Mouse (Mus musculus) liver, embryonic 11.5 days (tissue): ENCODE results near the gene Scgb2a2. TPM values are rescaled to one million over a fixed set of nuclear protein-coding genes. Genes with fewer than 3 reads are reported as not detected.
"Not testable (repeated sequence)": the region's sequence is repeated elsewhere in the genome, so short reads cannot be mapped to it uniquely, and the experiment has no call there.

ENCODE experiments used
- ATAC-seq: fragments of 200-750 bp; cut with Nextera tagmentation; replicated peaks from 2 replicates; pipeline ENCODE4 v1.8.0; 2017; ENCODE audit warnings: moderate number of reproducible peaks, mild to moderate bottlenecking, moderate TSS enrichment, moderate library complexity; ENCODE audit not compliant: low FRiP score
- DNase-seq: peaks from one replicate; pipeline ENCODE4 v3.0.0-alpha.2; 2017; ENCODE audit warnings: low spot score
- H3K27ac ChIP-seq: fragments of 300-500 bp; sonication (generic); 2 replicates; pipeline ENCODE4 v1.5.1; 2014; ENCODE audit warnings: mild to moderate bottlenecking, low read depth, low read length, control low read depth
- H3K27me3 ChIP-seq: fragments of 300-500 bp; sonication (generic); replicated peaks from 2 replicates; pipeline ENCODE4 v1.6.1; 2014; ENCODE audit warnings: low read length, mixed read lengths; ENCODE audit not compliant: control insufficient read depth, insufficient read depth
- H3K36me3 ChIP-seq: fragments of 300-500 bp; sonication (generic); 2 replicates; pipeline ENCODE4 v1.6.1; 2014; ENCODE audit warnings: mild to moderate bottlenecking, low read length, moderate library complexity, mixed read lengths; ENCODE audit not compliant: control insufficient read depth, insufficient read depth
- H3K4me1 ChIP-seq: fragments of 300-500 bp; sonication (generic); replicated peaks from 2 replicates; pipeline ENCODE4 v1.6.1; 2014; ENCODE audit warnings: low read length, mixed read lengths; ENCODE audit not compliant: control insufficient read depth, insufficient read depth
- H3K4me2 ChIP-seq: fragments of 300-500 bp; sonication (generic); 2 replicates; pipeline ENCODE4 v1.6.1; 2014; ENCODE audit warnings: mild to moderate bottlenecking, control low read depth, moderate library complexity
- H3K4me3 ChIP-seq: fragments of 300-500 bp; sonication (generic); 2 replicates; pipeline ENCODE4 v1.5.1; 2014; ENCODE audit warnings: low read depth, low read length, control low read depth
- H3K9ac ChIP-seq: fragments of 300-500 bp; sonication (generic); 2 replicates; pipeline ENCODE4 v1.6.1; 2014; ENCODE audit warnings: low read depth, low read length, control low read depth
- H3K9me3 ChIP-seq: fragments of 300-500 bp; sonication (generic); 2 replicates; pipeline ENCODE4 v1.6.1; 2016; ENCODE audit warnings: low read length, inconsistent platforms, mixed read lengths; ENCODE audit not compliant: control insufficient read depth
- WGBS: fragments of 180-500 bp; shearing (Covaris S2); extraction: QIAGEN DNeasy Blood & Tissue Kit; methylation state at CpG from one replicate; pipeline ENCODE4 v1.1.7; 2014; 5-methylcytosine and 5-hydroxymethylcytosine counted together
- polyA plus RNA-seq: library from polyadenylated mRNA; unstranded; fragments of >200 nt; fragmentation: Nextera tagmentation; extraction: Ambion mirVana; gene quantifications from 2 replicates; pipeline ENCODE4 v1.2.1, GENCODE M21; 2014

The Scgb2a2 gene
- not detected in 2 replicates for polyA plus RNA-seq

DNA sequence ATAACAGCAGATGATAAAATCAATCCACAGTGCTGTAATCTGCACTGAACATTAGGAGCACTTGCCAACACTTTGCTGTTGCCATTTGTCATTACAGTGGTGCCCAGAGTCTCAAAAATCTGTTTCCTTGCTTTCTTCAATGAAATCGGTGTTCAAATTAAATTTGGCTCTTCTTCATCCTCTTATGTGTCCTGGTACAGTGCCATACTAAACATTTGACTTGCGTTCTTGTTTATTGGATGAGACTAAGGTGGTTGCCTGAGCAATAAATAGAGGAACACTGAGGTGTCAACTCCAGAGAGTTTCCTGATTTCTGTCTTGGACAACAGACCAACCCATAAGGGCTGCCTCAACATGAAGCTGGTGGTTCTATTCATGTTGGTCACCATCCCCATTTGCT lies at the start of gene Scgb2a2:
Scgb2a2 (plus strand) TSS at position 301 of the 400 bp plus-strand sequence.
- Histone ChIP-seq H3K4me1 (no peaks in the 10 kb centered on the region), H3K27ac (no peak within 1 kb of the TSS), H3K4me2 (no peak within 1 kb of the TSS), H3K27me3 (no peaks in the 10 kb centered on the region), H3K36me3 (no peaks in the 10 kb centered on the region), H3K9ac (no peak within 1 kb of the TSS), H3K4me3 (no peak within 1 kb of the TSS), H3K9me3 (no peaks in the 10 kb centered on the region)
- DNase-seq (no peak), ATAC-seq (no peak)
- 73% methylated on average over 2 of the region's 2 CpGs for WGBS

GRCm38 (mm10) chr19:9836581-9837340 lies 10.6 kb upstream of the Scgb2a2 start:
- H3K4me3 ChIP-seq, result peak overlapping the region; percentile 17; the same call in 1 of the 2 replicates
- not testable (repeated sequence) for H3K27me3 ChIP-seq, DNase-seq, H3K36me3 ChIP-seq, H3K27ac ChIP-seq, H3K9me3 ChIP-seq, H3K4me1 ChIP-seq, H3K9ac ChIP-seq
- ATAC-seq, result peak; percentile 83
- peak overlapping the region; percentile 46 for H3K4me2 ChIP-seq
- WGBS, result 9% methylated on average over 18 of the region's 21 CpGs

DNA sequence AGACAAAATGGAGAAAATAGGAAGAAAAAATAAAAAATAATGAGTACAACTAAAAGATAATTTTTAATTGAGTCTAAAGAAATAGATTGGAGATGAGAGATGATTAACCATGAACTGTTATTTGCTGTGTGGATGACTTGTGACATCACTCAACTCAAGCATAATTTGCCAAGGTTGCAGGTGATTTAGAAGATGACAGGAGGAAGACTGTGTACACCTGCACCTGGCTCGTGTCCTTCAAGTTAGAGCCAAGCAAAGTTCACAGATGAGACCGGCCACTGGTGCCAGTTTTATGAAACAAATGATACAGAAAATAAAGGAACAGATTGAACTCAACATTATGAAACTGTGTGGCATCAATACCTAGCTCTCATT lies 10.0 kb upstream of the Scgb2a2 start:
- WGBS, result 57% methylated on average over 2 of the region's 2 CpGs
- no peaks in the 10 kb centered on the region for H3K9me3 ChIP-seq
- H3K4me3 ChIP-seq, result no peak overlapping the region
- H3K4me1 ChIP-seq, result no peaks in the 10 kb centered on the region
- H3K27me3 ChIP-seq, result no peaks in the 10 kb centered on the region
- ATAC-seq (0 out of 2 replicates have a peak, but pooled peaks have one; percentile 10), DNase-seq (no peak)
- no peak overlapping the region for H3K9ac ChIP-seq
- no peaks in the 10 kb centered on the region for H3K36me3 ChIP-seq
- no peak overlapping the region for H3K4me2 ChIP-seq
- no peak overlapping the region for H3K27ac ChIP-seq

DNA sequence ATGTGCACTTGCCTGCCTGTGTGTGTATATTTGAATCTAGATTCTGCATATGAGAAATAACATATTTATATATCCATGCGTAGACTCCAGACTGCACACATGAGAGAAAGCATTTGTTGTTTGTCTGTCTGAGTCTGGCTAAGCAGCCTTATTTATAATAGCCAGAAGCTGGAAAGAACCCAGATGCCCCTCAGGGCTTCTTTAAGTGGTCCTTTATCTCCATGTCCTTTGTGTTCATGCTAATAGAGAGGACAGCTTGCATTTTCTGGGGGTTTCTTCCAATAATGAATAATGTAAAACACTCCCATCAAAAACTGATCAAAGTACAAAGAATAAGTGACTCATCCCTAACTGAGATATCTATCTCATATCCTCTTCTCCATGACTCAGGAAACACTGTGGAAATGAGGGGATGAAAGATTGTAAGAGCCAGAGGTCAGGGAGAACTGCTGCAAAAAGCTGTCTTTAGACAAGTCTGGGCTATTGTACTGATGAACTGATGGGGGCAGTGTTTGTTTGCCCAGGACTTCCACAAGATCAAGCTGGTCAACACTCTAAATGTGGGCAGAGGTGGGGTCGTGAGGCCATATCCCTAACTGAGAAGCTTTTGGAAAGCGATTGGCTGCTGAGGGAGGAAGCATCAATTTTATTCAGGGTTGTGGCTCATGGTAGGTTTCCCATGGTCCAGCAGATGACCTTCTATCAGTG lies 2.2 kb downstream of the Scgb2a2 start:
- ATAC-seq, H3K27ac ChIP-seq, H3K9ac ChIP-seq, DNase-seq, H3K36me3 ChIP-seq, H3K4me2 ChIP-seq, H3K9me3 ChIP-seq, H3K4me3 ChIP-seq, H3K4me1 ChIP-seq, H3K27me3 ChIP-seq: not testable (repeated sequence)
- 59% methylated on average over 3 of the region's 3 CpGs for WGBS

DNA sequence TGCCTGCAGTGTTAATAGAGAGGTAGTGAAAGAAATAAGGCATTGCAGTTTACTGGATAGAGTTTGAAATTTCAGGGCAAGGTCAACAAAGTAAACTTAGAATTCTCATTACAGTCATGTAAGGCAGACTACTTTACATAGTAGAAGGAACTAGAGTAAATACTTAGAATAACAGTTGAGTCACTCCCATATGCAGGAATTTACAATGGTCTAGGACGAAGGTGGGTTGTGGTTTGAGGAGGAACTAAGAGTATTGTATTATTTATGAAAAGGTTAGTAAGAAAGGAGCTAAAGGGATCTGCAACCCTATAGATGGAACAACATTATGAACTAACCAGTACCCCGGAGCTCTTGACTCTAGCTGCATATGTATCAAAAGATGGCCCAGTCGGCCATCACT lies 13.5 kb downstream of the Scgb2a2 start:
- DNase-seq, H3K4me2 ChIP-seq, H3K9ac ChIP-seq, H3K27me3 ChIP-seq, H3K36me3 ChIP-seq, ATAC-seq, H3K4me3 ChIP-seq, H3K9me3 ChIP-seq, H3K4me1 ChIP-seq, H3K27ac ChIP-seq: not testable (repeated sequence)
- WGBS, result 76% methylated on average over 2 of the region's 3 CpGs

- Histone ChIP-seq H3K27ac (no peak overlapping the region), H3K27me3 (no peaks in the 10 kb centered on the region), H3K4me1 (no peaks in the 10 kb centered on the region), H3K9ac (no peak overlapping the region), H3K4me3 (no peak overlapping the region), H3K9me3 (no peaks in the 10 kb centered on the region), H3K4me2 (no peak overlapping the region), H3K36me3 (no peaks in the 10 kb centered on the region)
- WGBS, result 69% methylated on average over 1 of the region's 1 CpGs
- ATAC-seq (no peak), DNase-seq (no peak)
Measured at GRCm38 (mm10) chr19:9864856-9865255, 17.5 kb downstream of the Scgb2a2 start.

- H3K9ac ChIP-seq, result no peak overlapping the region
- no peak overlapping the region for H3K4me2 ChIP-seq
- H3K27ac ChIP-seq, result no peak overlapping the region
- H3K4me1 ChIP-seq, result no peaks in the 10 kb centered on the region
- no peak overlapping the region for H3K4me3 ChIP-seq
- no peaks in the 10 kb centered on the region for H3K27me3 ChIP-seq
- H3K9me3 ChIP-seq, result no peaks in the 10 kb centered on the region
- ATAC-seq, result no peak
- no peak for DNase-seq
- H3K36me3 ChIP-seq, result no peaks in the 10 kb centered on the region; the same call in 1 of the 2 replicates
Measured at GRCm38 (mm10) chr19:9865466-9865865, 18.1 kb downstream of the Scgb2a2 start.

- no peak for DNase-seq
- ATAC-seq, result no peak
- WGBS, result 96% methylated on average over 20 of the region's 20 CpGs
- Histone ChIP-seq H3K27me3 (no peaks in the 10 kb centered on the region), H3K4me1 (no peaks in the 10 kb centered on the region; the same call in none of the 2 replicates), H3K27ac (no peak overlapping the region), H3K4me3 (no peak overlapping the region), H3K9ac (no peak overlapping the region), H3K9me3 (no peaks in the 10 kb centered on the region), H3K4me2 (no peak overlapping the region), H3K36me3 (peaks cover 84% of the 10 kb centered on the region)
Measured at GRCm38 (mm10) chr19:9878186-9878835, 30.9 kb downstream of the Scgb2a2 start.
